Mouse (Mus musculus): ENCODE results near the gene Kng1. TPM values are rescaled to one million over a fixed set of nuclear protein-coding genes. Genes with fewer than 3 reads are reported as not detected.

Kng1 gene
- total RNA-seq, 2 experiments from 2014 or later, result not detected

- Histone ChIP-seq H3K4me3 (no peak overlapping the region), H3K27ac (no peak overlapping the region)
- TF ChIP-seq CTCF (IDR thresholded peaks at IDR 0.05), result no peak
- no peak for DNase-seq
- intact Hi-C loops (cut with DNase I), result no loop called here
Observed at GRCm38 (mm10) chr16:23130303-23130702, 72.6 kb downstream of the Kng1 start.

Small RNA genes lying within 50 kb of the gene (microRNA-seq; reads per million reads assigned to microRNA genes)
- gene Gm49346, result 3.6 reads per million

Other genes with a start within 250 kb of the Kng1 start
- not detected for gene Crygs, start 246.3 kb upstream of the Kng1 start, total RNA-seq (2021)
- 1 to 10 TPM; 7.0 to 7.2 TPM for gene Tbccd1, start 200.2 kb upstream of the Kng1 start, total RNA-seq (2021)
- 10 to 100 TPM; 36.0 to 44.4 TPM for gene Dnajb11, start 200.0 kb upstream of the Kng1 start, total RNA-seq (2021)
- gene Ahsg, start 166.6 kb upstream of the Kng1 start, total RNA-seq (2021), result not detected
- gene Fetub, start 139.5 kb upstream of the Kng1 start, total RNA-seq (2021), result not detected
- not detected for gene Hrg, start 106.8 kb upstream of the Kng1 start, total RNA-seq (2021)
- under 1 TPM in 1 of 2 experiments, not detected in 1; 0.14 TPM for gene Kng2, start 28.4 kb upstream of the Kng1 start, total RNA-seq (2021)
- gene Eif4a2, start 49.6 kb downstream of the Kng1 start, total RNA-seq (2021), result 100 to 1,000 TPM; 458 to 462 TPM
- 1 to 10 TPM; 7.6 to 7.9 TPM for gene Rfc4, start 69.9 kb downstream of the Kng1 start, total RNA-seq (2021)
- 1 to 10 TPM in 1 of 2 experiments, under 1 TPM in 1; 0.87 to 8.6 TPM for gene Adipoq, start 88.7 kb downstream of the Kng1 start, total RNA-seq (2021)
- 1 to 10 TPM; 2.6 to 3.5 TPM for gene St6gal1, start 166.9 kb downstream of the Kng1 start, total RNA-seq (2021)